Mouse (Mus musculus): Measurements from ENCODE around the gene Gpatch2l.
A peak's percentile ranks its signal among the peaks of the same experiment; 100 is the strongest.

Gene Gpatch2l

DNA sequence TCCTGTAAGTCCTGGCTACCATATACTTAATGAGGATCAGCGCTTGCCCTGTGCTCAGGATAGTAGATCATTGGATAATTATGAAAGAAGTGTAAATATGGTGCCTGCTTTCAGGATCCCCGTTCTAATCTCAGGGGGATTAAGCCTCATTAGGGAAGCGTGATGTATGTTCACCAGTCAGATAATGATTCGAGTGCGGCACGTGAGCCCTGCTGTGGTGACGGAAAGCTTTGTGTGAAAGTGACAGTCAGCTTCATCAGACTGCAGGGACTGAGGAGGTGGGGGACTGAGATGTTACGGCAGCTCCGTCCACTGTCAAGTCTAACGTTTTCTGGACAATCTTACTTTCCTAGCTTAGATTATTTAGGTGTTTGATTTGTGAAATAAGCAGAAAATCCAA, 38.3 kb downstream of the Gpatch2l start:
- DNase-seq, result peak; percentile 26

- no peak for DNase-seq
Measured at GRCm38 (mm10) chr12:86285704-86286103, 44.0 kb downstream of the Gpatch2l start.

DNA sequence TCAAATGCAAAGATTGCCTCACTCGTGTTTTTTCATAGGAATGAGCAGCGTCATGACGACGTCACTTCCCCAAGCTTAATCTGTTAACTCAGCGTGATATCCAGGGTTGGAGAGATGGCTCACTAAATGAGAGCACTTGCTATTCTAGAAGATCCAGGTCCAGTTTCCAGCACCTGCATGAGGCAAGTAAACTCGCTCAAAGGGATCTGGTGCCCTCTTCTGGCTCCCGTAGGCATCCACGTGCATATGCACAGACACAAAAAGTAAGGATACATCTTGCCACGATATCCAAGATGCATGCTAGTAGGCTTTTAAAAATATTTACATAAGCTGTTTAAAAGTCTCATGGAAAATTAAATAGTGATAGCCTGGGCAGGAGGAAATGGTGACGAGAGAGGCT, 55.8 kb downstream of the Gpatch2l start:
- DNase-seq, result no peak

- DNase-seq, result no peak
Measured at GRCm38 (mm10) chr12:86302973-86303372, 61.3 kb downstream of the Gpatch2l start.

DNA sequence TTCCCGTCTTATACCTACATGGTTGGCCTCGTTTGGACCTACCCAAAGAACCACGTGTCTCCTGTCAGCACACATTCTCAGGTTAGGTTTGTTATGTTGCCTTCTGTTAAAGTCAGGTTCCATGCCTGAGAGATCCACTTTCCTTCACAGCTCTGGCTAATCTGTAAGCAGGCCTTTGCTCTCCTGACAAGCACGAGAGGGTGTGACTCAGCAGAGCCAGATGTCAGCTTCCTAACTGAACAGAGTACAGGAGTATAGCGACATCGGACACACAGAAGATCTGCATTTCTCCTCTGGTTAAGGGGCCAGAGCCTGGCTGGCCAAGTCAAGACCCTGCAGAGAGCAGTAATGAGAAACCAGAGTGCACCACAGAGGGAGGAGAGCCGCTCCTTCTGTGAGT, 63.4 kb downstream of the Gpatch2l start:
- no peak for DNase-seq

DNA sequence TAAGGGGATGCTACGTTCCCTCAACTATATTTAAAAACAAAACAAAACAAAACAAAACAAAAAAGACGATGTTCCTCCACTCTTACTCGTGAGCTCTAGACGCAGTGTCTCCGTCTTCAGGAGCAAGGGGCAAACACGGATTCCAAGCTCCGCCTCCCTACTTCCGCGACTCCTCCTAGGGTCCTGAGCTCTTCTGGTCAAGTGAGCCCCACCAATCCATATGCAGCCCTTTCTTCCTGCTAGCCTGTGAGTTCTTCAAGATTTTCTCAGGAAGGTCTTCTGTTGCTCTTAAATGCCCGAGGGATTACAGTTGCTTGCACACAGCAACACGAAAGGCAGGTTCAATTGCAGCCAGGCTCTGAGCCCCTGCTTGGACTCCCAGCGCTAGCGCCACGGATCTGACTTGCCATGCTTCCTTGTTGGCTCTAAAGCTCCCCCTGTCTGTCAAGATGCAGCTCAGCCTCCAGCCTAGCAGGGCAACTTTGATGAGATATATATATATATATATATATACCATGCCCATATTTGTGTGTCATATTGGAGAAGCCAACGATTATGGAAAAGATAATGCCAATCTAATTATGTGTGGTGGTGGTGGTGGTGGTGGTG, 64.1 kb downstream of the Gpatch2l start:
- DNase-seq, result peak; percentile 68

GRCm38 (mm10) chr12:86309474-86309873, 67.8 kb downstream of the Gpatch2l start:
- no peak for DNase-seq

GRCm38 (mm10) chr12:86309902-86310301, 68.2 kb downstream of the Gpatch2l start:
- no peak for DNase-seq

- no peak for DNase-seq
Measured at GRCm38 (mm10) chr12:86320629-86321028, 79.0 kb downstream of the Gpatch2l start.

DNA sequence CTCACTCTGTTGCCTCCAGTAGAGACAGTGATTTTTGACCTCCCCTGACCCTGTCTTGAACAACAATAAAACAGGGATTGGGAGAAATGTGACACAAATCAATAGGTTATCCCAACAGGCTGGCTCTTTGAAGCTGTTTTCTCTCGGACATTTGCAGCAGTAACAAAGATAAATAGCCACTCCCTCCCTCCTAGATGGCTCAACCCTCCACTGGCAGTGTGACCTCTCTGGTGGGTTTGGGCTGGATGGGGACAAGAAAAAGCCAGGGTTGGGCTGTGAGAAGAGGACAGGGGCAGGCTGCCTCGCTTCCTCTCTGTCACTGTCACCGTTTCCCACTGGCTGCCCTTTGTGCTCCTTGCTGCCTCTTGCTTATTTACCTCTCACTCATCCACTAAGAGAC, 82.6 kb downstream of the Gpatch2l start:
- DNase-seq, result no peak

DNA sequence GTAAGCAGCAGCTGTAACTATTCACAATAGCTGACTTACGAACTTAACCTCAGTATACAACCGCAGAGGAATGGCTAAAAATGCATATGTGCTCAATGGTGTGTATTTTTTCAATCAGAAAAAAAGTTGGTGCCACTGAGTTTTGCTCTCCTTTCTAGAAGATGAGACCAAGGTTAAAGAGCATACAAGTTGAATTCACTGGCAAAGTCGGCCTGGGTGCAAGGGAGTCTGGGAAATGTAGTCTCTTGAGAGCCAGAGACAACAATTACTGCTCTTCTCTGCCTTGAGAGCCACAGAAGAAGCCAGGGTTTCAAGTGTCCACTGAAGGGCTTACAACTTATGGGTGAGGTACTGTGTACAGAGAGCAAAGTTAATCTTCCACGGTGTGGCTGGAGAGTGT, 88.2 kb downstream of the Gpatch2l start:
- DNase-seq, result no peak

DNA sequence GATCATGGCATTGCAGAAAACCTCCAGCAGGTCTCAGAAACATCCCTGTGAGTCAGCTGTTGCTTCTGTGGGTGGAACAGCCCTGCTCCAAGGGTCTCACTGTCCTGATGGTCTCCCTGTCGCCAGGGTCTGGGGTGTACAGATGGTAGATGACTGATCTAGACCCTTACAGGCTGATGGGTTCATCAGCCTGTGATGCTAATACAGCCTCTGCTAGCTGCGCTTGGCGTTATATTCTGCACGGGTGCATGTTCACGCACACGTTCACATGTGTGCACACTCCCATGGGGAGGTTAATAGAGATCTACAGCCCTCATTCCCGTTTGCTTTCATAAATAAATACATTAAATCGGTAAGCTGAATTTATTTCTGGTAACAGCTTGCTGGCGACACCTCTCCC, 89.0 kb downstream of the Gpatch2l start:
- DNase-seq, result no peak

GRCm38 (mm10) chr12:86331248-86331647, 89.6 kb downstream of the Gpatch2l start:
- no peak for DNase-seq

- DNase-seq, result no peak
Measured at GRCm38 (mm10) chr12:86336209-86336608, 94.6 kb downstream of the Gpatch2l start.

DNA sequence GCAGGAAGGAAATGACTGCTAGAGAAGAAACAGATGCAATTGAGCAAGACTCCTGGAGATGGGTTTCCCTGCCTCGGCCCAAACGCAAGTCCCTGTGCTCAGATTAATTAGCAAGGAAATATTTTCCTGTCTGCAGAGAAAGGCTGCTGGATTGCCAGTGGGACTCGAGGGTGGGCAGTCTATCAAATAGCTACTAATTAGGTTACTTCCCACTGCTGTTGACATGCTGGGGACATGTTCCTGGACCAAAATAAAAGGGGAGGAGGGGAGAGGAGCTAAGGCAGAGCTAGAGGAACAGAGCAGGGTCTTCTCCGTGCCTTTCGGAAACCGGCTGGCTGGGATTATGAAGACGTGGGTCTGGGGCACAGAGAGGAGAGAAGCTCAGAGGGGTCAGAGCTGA, 95.2 kb downstream of the Gpatch2l start:
- no peak for DNase-seq
